Mouse (Mus musculus): ENCODE data around the gene Hmgcs1.

- no peak for TF ChIP-seq POLR2A (IDR thresholded peaks at IDR 0.05; ENCODE audit: borderline replicate concordance, extremely low read depth, insufficient read depth, insufficient read length, poor library complexity, severe bottlenecking)
- TF ChIP-seq CTCF (IDR thresholded peaks at IDR 0.05; ENCODE audit: borderline replicate concordance, extremely low read depth, insufficient read depth, insufficient read length) = no peak
Measured at GRCm38 (mm10) chr13:119710268-119710610, 20.1 kb downstream of the Hmgcs1 start.
